Mouse (Mus musculus): ENCODE measurements around the gene Hmx3.

Gene Hmx3

DNA sequence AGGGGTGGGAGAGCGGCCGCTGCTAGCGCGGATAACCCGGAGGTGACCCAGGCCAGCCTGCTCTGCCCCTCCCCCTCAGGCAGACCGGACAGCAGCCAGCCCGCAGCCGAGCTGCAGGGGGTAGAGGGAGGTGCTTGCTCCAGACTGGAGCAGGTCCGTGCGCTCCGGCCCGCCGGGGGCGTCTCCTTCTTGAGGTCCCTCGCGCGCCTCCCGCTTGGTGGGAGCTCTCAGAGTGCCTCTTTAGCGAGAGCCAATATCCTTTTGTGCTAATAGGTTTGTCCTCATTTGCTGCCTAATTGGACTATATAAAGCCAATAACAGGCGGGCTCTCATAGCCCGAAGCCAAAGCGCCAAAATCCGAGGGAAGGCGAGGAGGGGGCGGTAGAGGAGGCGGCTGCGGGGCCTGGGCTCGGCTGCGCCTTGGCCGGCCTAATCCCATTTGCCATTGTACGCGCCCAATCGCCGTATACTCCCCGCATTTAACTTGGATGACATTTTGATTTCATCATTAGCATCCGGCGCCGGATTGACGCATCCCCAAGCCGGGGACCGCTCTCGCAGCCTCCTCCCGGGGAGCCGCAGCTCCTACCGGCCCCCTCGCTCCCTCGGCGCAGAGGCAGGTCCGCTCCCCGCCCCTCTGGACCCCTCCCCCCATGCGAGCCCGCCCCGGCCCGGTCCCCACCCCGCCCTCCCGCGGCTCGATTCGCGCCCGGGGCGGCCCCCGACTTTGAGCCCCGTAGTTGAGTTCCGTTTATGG, at the start of gene Hmx3:
Gene Hmx3 (plus strand): TSS at position 753 of the 757 bp plus-strand sequence.
- DNase-seq (ENCODE audit: low spot score) = no peak

DNA sequence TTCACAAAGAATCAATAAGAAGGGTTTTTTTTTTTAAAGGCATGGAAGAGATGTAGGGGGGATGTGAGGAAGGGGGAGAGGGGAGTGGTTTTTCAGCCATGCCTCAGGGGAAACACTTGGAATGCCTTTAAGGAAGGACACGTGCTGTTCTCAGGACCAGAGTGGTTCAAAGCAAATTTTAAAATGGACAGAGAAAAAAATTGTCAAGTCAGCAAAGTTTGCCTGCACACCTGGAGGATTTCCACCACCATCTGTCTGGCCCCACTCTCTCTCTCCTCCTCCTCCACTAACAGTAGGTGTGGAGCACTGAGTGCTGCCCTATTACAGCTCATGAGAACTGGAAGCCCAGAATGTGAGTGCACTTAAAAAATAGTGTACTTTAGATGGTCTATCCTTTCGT, 38.9 kb upstream of the Hmx3 start:
- no peak for DNase-seq (ENCODE audit: low spot score)

- DNase-seq (ENCODE audit: low spot score) = no peak
These were observed 2.7 kb upstream of the Hmx3 start for GRCm38 (mm10) chr7:131539979-131540378.

- DNase-seq (ENCODE audit: low spot score) = no peak
These were observed 1.2 kb upstream of the Hmx3 start for GRCm38 (mm10) chr7:131541184-131542114.

GRCm38 (mm10) chr7:131542872-131543622, 380 bp downstream of the Hmx3 start:
- no peak for DNase-seq (ENCODE audit: low spot score)

GRCm38 (mm10) chr7:131543623-131544481, 1.2 kb downstream of the Hmx3 start:
- no peak for DNase-seq (ENCODE audit: low spot score)

DNA sequence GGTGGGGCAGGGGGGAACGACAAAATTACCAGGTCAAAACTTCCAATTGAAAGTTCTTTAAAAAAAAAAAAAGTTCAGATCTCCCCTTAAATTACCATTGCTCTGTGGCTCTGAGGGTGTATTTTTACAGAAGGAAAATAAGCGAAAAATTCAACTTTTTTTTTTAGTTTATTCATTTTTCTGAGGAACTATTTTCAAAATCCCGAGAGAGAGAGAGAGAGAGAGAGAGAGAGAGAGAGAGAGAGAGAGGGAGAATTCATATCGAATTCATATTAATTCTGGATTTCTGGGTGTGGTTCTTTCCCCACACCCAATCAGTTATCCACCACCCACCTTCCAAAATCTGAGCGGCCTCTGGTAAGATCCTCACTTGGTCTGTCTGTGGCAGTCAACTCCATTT, 2.2 kb downstream of the Hmx3 start:
- no peak for DNase-seq (ENCODE audit: low spot score)

GRCm38 (mm10) chr7:131545701-131546385, 3.2 kb downstream of the Hmx3 start:
- DNase-seq (ENCODE audit: low spot score) = no peak

DNA sequence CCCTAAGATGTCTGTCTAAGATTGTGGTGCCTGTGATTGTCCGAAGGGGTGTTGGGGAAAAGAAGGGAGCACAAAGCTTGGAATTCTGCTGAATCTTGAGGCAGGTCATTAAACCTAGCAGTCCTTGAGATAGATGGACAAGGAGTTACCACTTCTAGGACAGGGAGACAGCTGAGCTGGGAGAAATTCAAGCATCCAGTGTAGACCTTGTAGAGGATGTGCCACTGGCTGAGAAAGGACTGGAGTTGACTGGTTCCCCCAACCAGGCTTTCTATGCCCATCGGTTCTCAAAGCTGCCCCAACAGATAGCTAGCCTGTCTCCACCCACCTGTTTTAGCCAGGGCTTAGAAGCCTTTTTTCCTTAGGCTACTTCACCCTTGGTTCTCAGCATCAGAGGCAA, 3.8 kb downstream of the Hmx3 start:
- DNase-seq (ENCODE audit: low spot score) = no peak

- no peak for DNase-seq (ENCODE audit: low spot score)
These were observed 4.8 kb downstream of the Hmx3 start for GRCm38 (mm10) chr7:131547481-131547880.

- no peak for DNase-seq (ENCODE audit: low spot score)
These were observed 5.8 kb downstream of the Hmx3 start, which contains the start of gene Hmx2 for GRCm38 (mm10) chr7:131548473-131548872. Hmx2 (plus strand) TSS chr7:131548773.

DNA sequence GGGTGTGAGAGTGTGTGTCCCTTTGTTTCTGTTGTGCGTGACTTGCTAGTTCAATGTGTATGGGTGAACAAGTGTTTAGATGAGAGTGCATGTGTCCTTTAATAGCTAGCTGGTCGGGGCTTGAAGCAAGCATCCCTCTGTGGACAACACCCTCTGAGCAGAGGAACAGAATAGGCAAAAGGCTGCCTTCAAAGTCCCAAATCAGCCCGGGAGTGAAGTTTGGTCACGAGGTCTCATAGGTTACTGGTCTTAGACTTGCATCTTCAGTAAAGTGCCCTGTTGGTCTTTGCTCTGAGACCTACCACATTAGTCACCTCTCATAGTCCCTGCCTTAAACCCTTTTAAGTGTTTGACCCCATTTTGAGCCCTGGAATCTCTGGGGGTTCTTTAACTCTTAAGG, 8.8 kb downstream of the Hmx3 start:
- DNase-seq (ENCODE audit: low spot score) = no peak

GRCm38 (mm10) chr7:131551931-131552741, 9.5 kb downstream of the Hmx3 start:
- no peak for DNase-seq (ENCODE audit: low spot score)

GRCm38 (mm10) chr7:131552781-131553180, 10.1 kb downstream of the Hmx3 start:
- no peak for DNase-seq (ENCODE audit: low spot score)

GRCm38 (mm10) chr7:131553771-131554175, 11.1 kb downstream of the Hmx3 start:
- no peak for DNase-seq (ENCODE audit: low spot score)

DNA sequence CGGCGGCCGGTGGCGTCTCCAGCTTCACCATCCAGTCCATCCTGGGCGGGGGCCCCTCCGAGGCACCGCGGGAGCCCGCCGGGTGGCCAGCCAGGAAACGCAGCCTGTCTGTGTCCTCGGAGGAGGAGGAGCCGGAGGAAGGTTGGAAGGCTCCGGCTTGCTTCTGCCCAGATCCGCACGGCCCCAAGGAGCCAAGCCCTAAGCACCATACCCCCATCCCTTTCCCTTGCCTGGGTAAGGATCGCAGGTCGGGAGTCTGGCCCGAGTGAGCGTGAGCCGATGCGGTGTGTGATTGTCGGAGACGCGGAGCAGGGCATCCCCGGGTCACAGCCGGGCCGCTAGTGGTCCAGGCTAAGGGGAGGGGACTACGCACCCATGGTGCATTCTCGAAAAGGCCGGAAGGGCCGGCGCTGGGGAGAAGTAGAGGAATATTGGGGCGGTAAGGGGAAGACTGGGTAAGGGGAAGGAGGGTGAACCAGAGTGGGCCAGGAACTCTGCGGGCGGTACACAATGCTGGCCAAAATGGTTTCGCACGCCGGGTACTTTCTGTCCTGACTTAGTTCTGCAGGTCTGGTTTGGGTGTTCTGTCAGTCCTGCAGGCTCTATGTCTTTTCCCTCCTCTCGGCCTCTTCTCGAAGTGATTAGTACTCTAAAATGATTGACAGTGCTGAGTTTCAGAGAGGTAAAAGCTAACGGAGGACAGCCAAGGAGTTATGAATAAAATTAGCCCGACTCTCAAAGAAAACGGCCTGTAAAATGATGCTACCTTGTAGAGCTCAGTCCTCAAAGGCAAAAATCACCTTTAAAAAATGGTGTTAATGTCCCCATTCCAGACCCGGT, 11.9 kb downstream of the Hmx3 start:
- DNase-seq (ENCODE audit: low spot score) = no peak

DNA sequence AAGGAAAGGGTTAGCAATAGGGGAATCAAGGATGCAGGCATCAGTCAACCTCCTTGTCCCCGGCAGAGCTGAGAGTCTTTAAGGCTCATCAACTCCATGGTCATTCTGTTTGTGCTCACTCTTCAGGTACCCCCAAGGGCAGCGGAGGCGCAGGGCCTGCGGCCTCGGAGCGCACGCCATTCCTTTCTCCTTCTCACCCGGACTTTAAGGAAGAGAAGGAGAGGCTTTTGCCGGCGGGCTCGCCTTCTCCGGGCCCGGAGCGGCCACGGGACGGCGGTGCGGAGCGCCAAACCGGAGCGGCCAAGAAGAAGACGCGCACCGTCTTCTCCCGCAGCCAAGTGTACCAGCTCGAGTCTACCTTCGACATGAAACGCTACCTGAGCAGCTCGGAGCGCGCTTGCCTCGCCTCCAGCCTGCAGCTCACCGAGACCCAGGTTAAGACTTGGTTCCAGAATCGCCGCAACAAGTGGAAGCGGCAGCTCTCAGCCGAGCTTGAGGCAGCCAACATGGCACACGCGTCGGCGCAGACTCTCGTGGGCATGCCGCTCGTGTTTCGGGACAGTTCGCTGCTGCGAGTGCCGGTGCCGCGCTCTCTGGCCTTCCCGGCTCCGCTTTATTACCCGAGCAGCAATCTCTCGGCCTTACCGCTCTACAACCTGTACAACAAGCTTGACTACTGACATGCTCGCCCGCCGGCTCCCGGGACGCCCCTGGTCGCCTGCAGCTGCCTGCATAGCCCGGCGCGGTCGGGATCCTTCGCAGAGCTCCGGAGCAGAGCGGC, 12.8 kb downstream of the Hmx3 start:
- no peak for DNase-seq (ENCODE audit: low spot score)

- no peak for DNase-seq (ENCODE audit: low spot score)
These were observed 13.4 kb downstream of the Hmx3 start for GRCm38 (mm10) chr7:131556116-131556515.

All from spleen, adult 12 weeks (tissue).